Mouse (Mus musculus) thymus, adult 2 months (tissue): ENCODE data around the gene Atxn1.

Source experiments
- CTCF ChIP-seq: fragments of 200-500 bp; IDR thresholded peaks from 2 replicates; pipeline ENCODE4 v1.5.1; 2012; ENCODE audit warnings: mild to moderate bottlenecking, control low read depth, low read length, moderate library complexity, borderline replicate concordance; ENCODE audit not compliant: control insufficient read depth, poor library complexity, insufficient read depth; ENCODE audit errors: extremely low read depth
- POLR2A ChIP-seq: fragments of 200-500 bp; IDR thresholded peaks from 2 replicates; pipeline ENCODE4 v1.6.1; 2012; ENCODE audit warnings: mild to moderate bottlenecking, low read length, control low read depth, moderate library complexity; ENCODE audit not compliant: control insufficient read depth, poor library complexity, insufficient read depth; ENCODE audit errors: extremely low read depth

DNA sequence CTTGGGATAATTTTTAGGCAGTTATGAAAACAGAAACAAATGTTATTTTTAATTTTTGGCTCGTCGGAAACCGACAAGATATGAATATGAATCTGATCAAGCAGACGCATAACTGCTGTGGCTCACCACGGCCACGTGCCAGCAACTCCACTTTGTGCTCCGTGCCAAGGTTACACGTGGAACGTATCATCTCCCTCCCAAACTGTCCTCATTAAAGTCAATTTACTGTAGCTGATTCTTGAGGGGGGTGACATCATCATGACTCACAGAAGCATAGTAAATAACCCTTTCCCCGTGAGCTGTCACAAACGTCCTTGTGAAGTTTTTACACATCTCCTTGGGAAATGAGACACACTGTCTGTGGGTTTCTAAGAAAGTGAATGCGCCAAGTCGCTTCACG is 97.5 kb downstream of the Atxn1 start:
- TF ChIP-seq CTCF, result no peak
- TF ChIP-seq POLR2A, result no peak
